Mouse (Mus musculus) inflammation-experienced regulatory T-cells, adult 6 months (primary cell): ENCODE results near the gene Pla2g7. TPM values are rescaled to one million over a fixed set of nuclear protein-coding genes. Genes with fewer than 3 reads are reported as not detected.

ENCODE experiments used
- ATAC-seq: one replicate; pipeline ENCODE4 v1.8.0; 2017
- polyA plus RNA-seq, 3 experiments: library from polyadenylated mRNA; unstranded; fragments of 100-300 nt; shearing (Covaris generic); gene quantifications; one replicate each; pipeline ENCODE4 v1.2.1; 2017

Pla2g7 gene
- polyA plus RNA-seq, 3 experiments from 2014 or later, result 0.34 to 1.2 TPM; not detected in 1

DNA sequence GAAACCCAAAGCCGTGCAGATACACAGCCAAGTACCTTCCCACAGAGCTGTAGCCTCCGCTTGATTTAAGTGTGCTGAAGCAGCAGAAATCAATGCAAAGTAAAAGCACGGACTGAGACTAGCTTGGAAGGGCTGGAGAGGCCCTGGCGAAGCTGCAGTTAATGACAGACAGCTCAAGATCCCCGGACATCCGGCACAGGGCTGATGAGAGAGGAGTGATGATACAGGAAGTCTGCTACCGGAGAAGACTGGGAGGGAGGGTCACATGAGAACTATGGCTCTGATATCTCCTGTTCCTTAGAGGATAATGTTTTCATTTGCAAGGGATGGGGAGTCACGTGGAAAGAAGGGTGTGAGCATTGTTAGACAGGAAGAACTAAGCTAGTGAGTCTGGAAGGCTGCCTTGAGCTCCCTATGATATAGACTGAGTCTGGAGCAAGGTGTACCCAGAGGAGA, 13.1 kb downstream of the Pla2g7 start:
- ATAC-seq, result no peak

DNA sequence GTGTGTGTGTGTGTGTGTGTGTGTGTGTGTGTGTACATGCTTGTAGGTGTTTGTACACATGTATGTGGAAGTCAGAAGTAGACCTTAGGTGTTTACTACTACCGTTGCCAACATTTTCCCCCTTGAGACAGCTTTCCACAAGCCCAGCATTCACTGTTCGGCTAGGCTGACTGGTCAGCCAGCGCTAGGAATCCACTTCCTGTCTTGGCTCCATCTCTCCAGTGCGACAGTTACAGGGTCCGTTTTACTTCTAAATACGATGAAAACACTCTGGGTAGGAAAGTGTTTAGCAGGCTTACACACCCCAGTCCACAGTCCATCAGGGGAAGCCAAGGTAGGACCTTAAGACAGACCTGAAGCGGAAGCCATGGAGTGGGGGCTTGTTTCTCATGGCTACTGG, 16.9 kb downstream of the Pla2g7 start:
- no peak for ATAC-seq

DNA sequence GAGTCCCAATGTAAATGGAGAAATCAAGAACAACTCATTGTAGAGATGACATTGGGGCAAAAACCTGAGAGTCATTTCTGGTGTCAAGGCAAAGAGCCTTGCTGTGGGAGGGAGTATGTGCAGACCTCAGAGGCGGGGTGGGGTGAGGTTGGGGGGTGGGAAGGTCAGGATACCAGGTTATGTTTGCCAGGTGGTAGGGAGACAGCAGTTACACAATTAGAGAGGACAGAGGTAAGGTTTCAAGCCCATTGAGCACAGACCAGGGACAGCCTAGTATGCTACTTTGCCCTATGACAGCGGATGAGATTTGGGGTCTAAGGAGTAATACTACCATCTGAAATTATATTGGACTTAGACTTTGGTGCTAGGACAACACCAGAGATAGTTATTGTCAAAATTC, 19.4 kb downstream of the Pla2g7 start:
- ATAC-seq, result no peak

DNA sequence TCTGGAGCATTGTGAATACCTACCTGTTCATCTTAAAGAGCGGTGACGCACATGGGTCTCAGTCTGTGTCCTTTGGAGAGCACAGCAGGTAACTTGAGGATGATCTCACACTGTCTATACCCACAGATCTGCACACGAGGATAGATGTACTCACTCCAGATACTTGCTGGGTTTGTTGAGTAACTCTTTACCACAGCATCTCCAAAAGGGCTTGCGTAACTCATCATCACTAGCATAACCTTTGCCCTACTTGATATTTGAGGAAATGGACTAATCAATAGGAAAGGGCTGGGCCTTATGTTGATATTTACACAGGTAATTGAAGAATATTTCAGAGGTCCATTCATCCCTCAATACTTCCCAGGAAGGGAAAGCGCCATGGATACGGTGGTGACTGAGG, 21.9 kb downstream of the Pla2g7 start:
- no peak for ATAC-seq

DNA sequence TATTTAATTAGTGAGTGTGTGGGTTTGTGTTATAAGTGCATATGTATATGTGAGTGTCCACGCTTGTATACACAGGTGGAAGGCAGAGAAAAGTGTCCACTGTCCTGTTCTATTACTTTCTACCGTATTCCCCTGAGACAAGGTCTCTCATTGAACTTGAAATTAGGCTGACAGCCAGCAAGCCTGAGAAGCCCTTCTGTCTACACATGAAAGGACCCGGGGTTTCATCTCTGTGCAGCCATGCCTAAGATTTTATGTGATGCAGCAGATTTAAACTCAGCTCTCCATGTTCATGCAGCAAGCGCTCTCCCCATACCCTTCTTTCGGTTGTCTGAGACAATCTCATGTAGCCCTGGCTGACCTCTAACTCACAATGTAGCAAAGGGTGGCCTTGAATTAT, 22.6 kb downstream of the Pla2g7 start:
- ATAC-seq, result no peak

DNA sequence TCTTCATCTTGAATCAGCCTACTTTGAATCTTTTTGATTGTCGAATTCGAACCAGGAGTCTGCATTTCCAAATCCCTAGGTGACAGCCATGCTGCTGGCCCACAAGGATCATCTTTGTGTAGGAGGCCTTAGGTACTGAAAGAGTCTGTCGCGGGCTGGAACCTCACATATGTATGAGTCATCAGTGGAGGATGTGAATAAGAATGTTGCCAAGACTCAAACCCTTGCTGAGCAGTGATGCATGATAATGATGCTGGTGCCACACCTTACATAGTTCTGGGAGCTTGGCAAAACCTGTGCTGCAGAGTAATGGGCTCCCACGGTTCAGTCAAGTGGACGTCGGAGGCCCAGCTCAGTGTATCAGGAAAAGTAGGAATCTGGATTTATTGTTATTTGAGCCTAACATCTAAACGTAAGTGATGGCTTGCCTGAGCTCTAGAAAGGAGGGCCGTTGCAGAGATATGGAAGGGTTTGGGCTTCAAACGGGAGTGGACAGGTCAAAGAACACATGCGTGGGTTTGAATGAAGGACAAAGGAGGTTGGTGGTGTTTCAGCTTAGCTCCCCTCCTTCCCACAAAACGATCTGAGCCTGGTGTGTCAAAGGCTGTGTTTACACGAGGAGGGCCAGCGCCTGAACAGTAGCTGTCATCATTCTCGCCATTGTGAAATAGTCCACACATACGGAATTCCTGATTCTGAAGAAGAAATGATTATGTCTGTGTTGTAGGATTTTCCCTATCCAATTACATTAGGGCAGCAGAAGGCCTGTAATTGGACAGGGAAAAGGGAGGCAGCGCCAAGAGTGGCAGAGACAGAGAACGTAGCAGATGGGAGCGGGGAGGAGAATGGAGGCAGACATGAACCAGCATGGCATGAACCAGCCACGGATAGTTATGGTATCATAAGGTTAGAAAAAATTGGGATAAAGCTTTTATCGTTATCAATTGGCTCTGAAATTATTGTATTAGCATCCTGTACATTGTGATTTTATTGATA, 24.7 kb downstream of the Pla2g7 start:
- no peak for ATAC-seq

DNA sequence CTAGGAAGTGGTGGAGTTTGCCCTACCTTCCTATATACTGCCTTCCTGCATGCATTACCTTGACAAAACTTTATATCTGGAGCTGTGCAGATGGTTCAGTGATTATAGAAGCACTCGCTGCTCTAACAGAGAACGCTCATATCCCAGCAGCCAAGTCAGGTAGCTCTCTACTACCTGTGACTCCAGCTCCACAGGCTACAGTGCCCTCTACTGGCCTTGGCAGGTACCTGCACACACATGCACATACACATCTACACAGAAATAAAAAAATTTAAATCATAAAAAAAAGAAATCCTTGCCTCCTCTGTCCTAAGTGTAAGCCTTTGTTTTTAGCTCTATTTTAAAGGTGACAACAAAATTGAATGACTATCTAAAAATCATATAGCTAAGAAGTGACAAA, 29.8 kb downstream of the Pla2g7 start:
- ATAC-seq, result no peak

DNA sequence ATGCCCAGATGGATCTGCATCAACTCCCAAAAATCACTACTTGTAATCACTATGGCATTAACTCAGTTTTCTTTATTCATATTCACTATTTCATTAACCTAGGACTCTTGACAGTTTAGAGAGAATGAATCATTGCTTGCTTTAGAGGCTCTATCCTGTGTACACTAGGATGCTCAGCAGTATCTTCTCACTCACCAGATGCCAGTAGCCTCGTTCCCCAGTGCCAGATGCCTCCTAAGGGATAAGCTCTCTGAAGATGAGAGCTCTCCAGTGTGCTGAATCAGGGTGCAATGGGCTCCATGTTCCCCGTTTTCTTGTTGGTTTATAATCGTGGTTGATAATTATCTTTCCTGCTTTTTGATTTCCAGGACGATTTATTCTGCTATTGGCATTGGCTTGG, 30.8 kb downstream of the Pla2g7 start:
- no peak for ATAC-seq

DNA sequence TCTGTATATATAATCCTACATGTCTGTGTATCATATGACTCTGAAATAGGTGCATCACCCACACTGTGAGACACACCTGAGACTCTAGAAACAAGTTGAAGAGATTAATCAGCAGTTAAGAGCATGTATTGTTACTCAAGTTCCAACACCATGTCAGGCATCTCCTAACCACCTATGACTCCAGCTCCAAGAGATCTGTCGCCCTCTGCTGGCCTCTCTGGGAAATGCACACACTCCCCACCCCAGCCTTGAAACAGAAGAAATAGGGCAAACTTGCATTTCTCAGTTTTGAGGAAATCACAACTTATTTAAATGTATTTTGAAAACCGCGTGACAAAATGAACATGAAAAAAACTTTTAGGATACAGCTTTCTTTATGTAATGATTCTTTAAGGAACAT, 38.8 kb downstream of the Pla2g7 start:
- no peak for ATAC-seq

DNA sequence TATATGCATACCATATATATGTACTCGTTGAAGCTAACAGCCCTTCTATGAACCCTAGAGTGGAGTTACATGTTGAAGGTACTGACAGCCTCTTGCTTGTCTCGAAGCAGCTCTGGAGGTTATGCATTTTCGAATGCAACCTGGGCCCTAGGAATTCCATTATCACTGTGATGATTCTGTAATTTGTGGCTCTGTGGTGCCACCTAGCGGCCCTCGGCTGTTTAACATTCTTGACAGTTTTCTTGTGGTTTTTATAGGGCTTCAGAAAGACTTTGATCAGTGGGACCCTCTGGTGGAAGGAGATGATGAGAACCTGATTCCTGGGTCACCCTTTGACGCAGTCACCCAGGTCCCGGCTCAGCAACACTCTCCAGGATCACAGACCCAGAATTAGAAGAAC, 43.7 kb downstream of the Pla2g7 start:
- ATAC-seq, result no peak

DNA sequence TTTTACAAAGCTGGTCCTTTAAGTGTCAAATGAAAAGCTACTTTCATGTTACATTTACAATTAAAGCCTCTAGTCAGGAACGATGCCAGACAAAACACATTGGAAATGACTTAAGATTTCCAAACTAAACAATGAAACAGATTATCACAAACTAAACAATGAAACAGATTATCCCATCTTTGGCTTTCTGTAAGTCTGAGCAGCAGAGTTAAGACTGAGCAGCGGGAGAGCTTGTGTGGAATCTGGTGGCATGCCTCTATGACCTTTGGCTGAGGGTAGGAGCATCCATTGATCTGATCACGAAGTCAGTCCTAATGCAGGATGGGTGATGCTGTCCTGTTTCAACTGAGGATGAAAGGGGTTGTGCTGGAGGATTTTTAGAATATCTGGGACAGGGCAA, 44.3 kb downstream of the Pla2g7 start:
- ATAC-seq, result no peak

DNA sequence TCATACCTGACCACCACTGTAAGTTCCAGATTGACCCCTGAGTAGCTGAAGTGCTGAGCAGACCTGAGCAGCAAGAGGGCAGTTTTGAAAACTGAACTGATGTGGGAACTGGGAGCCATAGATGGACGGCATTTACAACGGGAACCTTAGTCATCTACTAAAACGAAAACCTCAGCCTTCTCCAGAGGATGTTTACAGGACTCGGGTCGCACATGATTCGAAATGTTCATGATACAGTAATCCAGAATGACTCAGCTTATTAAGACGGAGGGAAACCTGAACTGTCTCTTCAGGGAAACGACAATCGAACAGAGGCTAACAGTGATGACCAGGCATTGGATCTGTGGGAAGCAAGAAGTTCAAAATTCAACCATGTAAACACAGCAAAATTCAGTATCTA, 51.3 kb downstream of the Pla2g7 start:
- no peak for ATAC-seq

DNA sequence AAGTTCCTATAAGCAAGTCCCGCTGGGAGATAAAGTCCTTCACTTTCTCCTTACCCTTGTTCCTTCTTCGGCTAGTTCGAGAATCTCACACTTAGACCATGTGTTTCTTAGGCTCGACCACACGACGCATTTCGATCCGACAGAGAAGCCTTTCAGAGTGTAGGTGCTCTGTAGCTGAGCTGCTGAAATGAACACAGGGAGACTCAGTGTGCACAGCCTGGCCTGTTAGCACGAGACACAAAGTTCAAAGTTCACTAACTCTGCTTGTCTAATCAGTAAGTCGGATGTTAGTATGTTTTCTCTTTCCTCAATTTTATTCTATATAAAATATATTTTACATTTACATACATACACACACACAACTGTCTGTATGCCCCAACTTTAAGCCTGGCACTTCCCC, 54.2 kb downstream of the Pla2g7 start:
- ATAC-seq, result no peak

DNA sequence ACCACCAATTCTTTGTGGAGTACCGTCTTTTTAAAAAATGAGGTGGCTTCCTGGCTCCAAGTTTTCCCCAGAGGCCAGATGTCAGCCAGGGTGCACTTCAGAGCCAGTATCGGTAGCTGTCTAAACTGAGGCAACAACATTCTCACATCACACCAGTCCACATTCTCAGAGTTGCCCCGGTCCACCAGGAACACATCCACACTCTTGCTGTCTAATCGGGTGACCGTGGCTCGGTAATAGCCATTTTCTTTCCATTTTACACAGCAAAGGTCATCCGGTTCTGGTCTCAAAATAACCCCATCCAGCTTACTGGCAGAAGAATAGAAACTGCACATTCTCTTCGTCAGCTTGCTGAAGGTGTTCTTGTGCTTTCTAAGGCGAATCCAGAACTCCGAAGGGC, 60.3 kb downstream of the Pla2g7 start:
- ATAC-seq, result no peak

DNA sequence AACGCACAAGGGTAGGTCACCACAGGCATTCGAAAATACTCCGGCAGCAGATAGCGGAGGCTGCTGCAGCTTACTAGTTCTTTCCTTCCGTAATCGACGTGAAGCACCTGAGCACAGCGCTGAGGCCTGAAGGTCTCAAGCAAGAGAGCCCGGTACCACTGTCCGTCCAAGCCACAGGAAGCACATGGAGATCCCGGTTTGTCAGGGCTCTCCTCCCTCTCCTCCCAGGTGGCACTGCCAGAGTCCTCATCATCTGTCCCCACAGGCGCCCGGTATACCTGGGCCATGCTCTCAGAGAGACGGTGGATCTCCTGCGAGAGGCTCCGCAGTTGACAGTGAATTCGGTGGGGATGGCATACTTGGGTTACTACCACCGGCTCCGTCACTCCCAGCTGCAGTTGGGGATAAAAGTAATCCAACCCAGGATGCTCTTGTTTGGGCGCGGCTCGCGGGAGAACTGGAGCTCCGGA, 61.2 kb downstream of the Pla2g7 start:
- no peak for ATAC-seq

DNA sequence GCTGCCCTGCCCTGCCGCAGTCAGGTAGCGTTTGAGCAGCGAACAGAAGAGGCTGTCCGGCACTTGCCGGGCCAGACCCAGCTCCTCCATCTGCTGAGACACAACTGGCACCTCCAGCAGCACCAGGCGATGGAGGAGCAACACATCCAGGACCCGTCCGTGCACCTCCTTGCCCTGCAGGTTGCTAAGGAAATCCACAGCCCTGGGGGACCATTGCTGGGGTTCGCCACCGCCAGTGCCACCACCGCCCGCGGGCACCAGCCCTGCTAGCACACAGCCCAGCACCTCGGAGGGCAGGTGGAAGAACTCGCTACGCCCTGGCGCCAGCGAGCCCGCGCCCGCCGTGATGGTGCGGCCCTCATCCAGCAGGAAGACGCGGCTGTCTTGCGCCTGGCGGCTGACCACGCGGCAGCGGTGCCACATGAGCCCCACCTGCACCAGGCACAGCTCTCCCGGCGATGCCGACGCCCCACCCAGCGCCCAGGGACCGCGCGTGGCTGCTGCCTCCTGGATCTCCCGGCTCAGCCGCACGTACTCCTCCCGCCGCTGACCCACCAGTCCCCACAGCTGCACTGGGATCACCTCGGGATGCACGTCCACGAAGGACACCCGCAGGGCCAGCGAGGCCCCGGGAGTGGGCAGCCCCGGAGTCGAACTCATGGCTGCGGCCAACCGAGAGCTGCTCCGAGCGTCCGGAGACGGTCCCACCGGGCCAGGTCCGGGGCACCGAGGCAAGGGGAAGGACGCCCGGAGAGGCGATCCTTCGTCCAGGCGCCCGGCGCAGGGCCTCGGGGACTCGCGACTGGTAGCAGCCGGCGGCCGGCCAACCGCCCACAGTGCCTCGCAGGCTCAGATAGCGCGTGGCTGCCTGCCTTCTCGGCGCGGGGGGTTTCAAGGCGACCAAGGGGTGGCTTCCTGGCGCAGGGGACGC, 61.9 kb downstream of the Pla2g7 start, which contains the start of gene Tdrd6:
Tdrd6 (minus strand) TSS at position 804 of the 931 bp plus-strand sequence.
- no peak for ATAC-seq

DNA sequence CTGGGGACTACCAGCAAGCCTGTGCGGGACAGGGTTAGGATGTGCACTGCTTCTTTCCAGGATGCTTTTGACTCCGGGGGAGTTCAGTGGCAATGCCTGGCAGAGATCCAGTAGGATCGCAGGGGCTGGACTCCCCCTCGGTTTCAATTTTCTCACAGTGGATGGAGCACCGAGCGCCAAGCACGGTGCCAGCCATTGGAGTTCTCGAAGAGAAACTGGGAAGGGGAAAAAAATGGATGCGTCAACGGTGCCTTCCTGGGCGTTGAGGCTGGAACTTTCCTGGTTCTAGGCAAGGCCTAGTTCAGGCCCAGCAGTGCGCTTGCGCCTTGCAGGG, 62.5 kb downstream of the Pla2g7 start:
- ATAC-seq, result no peak

DNA sequence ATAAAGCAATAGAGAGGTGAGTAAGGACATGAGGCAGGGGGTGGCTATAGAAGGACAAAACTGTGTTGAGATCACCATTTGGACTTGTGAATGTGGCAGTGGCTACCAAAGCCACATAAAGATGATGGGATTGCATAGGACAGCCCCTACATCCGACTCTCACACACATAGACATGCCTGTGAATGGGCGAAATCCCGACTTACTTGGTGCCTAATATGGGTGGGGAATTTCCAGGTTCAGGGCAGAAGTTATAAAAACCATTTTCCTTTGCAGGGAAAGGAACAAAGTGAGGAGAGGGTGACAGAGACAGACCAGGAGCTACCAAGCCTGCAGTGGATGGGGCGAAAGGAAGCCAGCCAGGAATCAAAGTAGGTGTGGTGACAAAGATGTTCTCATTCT, 69.2 kb downstream of the Pla2g7 start:
- no peak for ATAC-seq

DNA sequence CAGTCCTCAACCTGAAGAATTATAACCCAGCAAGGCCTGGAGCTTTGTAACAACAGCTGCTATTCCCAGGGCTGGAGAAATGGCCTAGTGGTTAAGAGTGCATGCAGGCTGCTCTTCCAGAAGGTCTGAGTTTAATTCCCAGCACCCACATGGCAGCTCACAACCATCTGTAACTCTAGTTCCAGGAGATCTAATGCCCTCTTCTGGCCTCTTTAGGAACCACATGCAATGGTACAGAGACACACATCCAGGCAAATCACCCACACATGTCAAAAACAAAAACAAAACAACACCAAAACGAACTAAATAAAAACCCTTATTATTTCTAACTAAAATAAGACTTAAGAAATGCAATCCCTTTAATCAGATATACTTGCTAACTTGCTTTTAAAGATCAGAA, 72.9 kb downstream of the Pla2g7 start:
- ATAC-seq, result no peak

DNA sequence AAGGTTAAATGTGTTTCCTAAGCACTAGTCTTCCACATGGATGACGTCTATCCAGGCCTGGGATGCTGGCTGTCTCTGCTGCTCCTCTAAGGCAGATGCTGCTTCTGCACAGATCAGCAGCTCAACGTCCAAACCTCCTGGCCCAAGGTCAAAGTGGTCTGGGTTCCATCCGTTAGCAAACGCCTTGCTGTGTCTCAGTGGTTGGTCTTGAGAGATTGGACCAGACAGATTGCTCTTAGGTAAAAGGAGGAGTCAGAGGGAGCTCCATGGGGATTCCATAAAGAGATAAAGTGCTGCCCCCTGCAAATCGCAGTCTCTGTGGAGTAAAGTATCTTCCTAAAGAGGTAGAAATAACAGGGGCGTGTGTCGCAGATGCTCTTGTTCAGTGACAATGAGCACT, 75.3 kb downstream of the Pla2g7 start:
- no peak for ATAC-seq

DNA sequence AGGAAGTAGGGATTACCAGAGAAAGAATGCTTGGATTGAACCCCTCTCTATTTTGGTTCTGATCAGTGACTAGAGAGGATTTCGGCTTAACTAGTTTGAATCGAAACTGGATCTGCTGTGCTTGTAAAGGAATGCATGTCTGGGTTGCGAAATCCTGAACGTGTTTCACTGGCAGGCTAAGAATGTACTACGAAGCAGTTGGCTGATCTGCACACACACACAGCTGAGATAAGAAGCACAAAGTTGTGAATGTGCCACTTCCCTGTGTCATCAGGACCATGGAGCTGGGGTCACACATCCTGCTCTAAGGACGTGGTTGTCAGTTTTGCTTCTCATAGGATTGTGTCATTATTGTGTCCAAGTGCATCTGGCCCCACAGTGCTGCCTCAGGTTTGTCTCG, 76.5 kb downstream of the Pla2g7 start:
- no peak for ATAC-seq

DNA sequence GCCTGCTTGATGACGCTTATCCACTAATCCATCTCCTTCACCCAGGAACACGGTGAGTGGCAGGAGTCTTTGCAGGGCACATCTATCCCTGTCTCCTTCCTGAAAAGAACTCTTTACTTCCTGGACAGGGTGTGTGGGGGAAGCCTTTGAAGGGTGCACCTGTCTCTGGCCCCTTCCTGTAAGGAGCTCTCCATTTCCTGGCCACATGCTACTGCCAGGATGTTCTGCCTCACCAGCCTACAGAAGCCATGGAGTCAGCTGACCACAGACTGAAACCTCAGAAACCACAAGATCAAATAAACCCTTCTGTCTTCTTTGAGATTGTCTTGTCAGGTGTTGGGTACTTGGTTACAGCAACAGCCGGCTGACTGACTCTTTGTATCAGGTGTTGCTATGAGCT, 77.2 kb downstream of the Pla2g7 start:
- no peak for ATAC-seq

DNA sequence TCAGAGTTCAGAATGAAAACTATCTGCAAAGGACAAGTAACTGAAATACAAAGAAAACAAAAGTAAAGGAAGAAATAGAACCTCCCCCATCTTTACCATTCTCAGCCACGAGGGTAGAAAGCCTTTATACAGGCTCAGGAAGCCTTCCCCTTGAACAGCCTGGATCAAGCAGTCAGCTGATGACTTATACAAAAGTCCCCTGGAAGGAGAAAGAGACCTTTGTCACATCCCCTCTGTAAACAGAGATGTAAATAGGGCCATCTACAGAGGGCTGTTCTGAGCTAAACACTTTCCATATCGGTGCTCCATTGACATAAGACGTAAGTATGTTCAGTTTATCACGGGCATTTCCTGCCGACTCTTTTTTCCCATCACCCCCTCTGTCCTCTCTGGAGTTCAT, 79.0 kb downstream of the Pla2g7 start:
- no peak for ATAC-seq
